Mouse (Mus musculus) stomach, postnatal 0 days (tissue): ENCODE measurements around the gene Klra2.

ENCODE experiments used
- CTCF ChIP-seq: IDR thresholded peaks from 2 replicates; pipeline ENCODE4 v1.5.1; 2016; ENCODE audit warnings: antibody characterized with exemption, low read depth, mild to moderate bottlenecking, moderate library complexity
- EP300 ChIP-seq: optimal IDR thresholded peaks from 2 replicates; pipeline ENCODE3; 2016; ENCODE audit warnings: antibody characterized with exemption

DNA sequence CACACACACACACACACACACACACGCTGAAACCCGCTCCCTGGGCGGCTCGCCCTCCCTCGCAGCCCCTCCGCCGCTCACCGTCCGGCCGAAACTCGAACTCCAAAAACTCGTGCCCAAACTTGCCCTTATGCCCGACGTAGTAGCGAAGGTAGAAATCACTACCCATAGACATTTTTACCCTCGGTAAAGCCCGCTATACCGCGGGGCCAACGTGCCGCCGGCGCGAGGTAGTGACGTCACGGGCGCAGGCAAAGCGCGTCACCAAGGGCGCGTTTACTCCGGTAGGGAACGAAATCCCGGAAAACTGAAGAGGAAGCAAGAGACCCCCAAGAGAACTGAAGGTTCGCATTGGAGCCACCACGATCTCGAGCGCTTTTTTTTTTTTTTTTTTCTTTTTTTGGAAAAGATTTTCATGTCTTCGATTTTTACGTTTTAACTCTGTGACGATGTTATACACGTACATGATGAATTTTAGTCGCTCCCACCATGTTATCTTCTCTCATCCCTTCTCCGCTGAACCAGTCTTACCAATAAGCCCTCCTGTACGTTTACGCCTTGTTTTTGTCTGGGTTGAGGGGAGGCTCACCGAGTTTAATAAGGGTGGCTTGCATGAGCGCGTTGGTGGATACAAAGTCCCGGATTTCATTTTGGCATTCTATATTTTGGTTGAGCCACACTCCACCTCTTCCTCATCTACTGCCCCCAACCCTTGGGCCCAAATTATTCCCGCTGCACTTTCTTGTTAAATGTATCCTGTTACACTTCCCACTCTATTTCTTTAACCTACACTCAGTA, 46.0 kb upstream of the Klra2 start, which contains the start of gene Magohb:
- TF ChIP-seq CTCF (no peak), EP300 (no peak)
